Mouse (Mus musculus) layer of hippocampus, adult 11-12 months (tissue): Measurements from ENCODE around the gene Inka1.

Experiments used
- DNase-seq: peaks from one replicate; pipeline ENCODE4 v3.0.0; 2022; ENCODE audit warnings: low spot score

Inka1 gene

DNA sequence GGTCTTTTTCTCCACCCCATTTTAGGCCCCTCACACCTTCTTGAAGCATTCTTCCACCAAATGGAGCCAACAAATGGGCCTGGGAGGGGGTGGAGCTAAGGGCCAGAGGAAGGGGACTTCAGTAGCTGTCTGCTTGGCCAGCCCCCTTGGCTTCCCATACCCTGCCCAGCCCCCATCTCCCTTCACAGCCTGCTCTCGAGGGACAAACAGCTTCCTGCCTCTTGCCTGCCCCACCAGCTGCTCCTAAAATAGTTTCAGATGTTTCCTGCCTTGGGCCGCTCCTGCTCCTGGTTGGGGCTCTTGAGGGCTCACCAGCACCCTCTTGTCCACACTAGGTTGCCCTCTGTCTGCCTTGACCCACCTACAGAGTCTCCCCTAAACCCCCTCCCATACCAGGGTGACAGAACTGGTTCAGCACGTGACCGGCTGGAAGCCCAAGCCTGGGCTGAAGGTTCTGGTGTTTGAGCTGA lies 2.2 kb downstream of the Inka1 start:
- peak; percentile 72 for DNase-seq

DNA sequence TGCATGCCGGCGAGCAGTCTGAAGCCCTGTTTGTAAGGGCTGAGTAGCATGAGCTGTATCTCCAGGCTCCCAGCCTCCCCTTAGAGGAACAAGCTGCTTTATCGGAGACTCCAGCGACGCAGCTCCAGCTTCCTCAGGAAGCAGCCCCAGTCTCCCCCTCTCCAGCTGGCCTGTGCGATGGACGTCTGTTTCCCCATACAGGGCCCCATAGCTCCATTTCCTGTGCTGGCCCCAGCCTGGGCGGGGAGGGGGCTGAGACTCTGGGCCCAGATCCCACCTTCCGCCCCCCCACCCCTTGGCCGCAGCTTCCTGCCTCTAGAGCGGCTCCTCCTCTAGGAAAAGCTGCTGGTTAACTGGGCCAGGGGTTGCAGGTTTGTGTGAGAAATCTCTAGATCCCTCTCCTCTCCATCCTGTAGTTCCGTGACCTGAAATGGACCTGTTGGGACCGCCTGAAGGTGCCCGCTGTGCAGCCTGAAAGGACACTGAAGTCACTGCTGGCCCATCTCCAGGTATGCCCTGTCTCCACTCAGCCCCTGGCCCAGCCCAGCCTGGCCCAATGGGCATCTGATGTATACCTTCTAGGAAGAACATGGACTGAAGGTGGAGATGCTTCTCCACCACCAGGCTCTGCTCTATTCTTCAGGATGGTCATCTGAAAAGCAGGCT lies 2.9 kb downstream of the Inka1 start, which contains the start of gene Gm20661:
Gene Gm20661, plus strand, starts transcription at position 378 of the 666 bp plus-strand sequence.
- DNase-seq = peak; percentile 71

- DNase-seq = peak; percentile 65
Observed at GRCm38 (mm10) chr9:107981684-107982605, 3.7 kb downstream of the Inka1 start.

DNA sequence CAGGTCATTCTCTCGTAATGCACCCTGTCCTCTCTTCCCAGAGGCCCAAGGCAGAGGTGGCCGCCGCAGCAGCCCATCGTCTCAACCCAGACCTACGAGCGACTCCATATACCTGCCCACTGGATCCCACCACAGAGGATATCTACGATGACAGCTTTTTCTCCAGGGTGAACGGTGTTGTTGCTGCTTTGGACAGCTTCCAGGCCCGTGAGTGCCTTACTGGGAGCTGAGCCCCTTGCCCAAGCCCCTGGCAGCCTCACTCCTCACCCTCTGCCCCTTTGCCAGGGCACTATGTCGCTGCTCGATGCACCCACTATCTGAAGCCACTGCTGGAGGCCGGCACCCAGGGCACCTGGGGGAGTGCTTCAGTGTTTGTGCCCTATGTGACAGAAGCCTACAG lies 6.9 kb downstream of the Inka1 start:
- no peak for DNase-seq

DNA sequence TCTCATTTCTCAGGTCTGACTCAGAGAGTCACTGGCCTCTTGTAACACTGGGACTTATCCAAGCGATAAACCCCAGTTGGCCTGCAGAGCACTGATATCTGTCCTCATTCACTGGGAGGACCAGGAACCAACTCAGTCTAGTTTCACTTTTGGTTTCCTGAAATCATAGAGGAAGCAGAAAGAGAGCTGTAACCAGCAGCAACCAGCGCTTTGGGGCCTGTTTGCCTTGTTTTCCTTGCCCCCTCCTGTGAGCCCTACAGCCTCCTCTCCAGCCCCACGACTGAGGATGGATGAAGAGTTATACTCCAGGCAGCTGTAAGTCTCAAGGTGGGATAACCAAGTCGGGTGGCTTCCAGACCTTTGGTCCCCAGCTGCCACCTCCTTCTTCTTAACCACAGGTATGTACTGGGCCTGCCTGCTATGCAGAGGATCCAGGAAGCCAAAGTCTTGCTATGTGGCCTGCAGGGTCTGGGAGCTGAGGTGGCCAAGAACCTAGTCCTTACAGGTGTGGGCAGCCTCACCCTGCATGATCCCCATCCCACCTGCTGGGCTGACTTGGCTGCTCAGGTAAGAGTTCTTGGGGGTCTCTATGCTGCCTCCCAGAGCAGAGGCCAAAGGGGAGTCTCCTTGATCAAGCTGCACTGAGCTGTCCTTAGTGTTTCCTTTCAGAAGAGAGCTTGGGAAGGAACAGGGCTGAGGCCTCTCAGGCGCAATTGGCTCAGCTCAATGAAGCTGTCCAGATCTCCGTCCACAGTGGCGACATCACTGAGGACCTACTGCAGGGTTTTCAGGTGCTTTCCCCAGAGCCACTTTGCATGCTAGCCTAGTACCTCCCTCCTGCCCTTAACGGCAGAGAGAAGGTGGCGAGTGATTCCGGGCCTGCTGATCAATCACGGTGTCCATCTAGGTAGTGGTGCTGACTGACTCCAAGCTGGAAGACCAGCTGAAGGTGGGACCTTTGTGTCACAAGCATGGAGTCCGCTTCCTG lies 10.0 kb downstream of the Inka1 start, which contains the start of gene Uba7:
Gene Uba7, plus strand, starts transcription at position 107 of the 988 bp plus-strand sequence.
- DNase-seq = no peak

- no peak for DNase-seq
Observed at GRCm38 (mm10) chr9:107974491-107975171, 11.0 kb downstream of the Inka1 start.

GRCm38 (mm10) chr9:107971690-107972541 lies 13.8 kb downstream of the Inka1 start:
- no peak for DNase-seq

DNA sequence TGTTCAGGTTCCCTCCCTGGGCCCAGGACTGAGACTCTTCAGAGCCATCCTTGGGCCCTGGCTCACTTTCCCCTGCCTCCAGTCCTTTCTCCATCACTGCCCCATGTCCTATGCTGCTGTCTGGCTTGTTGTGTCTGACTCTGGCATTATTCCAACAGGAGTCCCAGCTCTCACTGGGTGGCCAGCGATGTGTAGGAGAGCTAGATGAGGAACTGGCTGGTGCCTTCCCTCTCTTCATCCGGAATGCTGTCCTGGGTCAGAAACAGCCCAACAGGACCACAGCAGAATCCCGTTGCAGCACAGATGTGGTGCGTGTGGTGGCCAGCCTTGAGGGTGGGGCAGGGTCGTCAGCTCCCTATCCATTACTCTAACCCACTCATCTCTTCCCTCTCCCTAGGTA lies 15.4 kb downstream of the Inka1 start:
- DNase-seq = no peak

DNA sequence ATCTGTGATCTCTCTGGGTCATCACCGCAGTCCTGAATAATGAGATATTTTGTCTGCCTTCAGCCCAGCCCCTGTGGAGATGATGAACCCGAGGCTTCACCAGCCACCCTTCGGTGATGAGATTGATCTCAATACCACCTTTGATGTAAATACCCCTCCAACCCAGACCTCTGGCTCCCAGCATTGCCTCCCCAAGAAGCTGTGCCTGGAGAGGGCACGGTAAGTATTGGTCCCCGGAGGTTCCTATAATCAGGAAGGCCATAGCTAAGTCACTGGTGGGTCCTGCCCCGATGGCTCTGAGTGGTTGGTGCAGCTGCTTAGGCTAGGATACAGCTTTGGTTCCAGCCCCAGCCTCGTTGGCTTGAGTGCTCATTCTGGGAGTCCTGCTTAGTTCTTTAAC lies 17.1 kb downstream of the Inka1 start:
- no peak for DNase-seq

- no peak for DNase-seq
Observed at GRCm38 (mm10) chr9:107967437-107967836, 18.2 kb downstream of the Inka1 start.

DNA sequence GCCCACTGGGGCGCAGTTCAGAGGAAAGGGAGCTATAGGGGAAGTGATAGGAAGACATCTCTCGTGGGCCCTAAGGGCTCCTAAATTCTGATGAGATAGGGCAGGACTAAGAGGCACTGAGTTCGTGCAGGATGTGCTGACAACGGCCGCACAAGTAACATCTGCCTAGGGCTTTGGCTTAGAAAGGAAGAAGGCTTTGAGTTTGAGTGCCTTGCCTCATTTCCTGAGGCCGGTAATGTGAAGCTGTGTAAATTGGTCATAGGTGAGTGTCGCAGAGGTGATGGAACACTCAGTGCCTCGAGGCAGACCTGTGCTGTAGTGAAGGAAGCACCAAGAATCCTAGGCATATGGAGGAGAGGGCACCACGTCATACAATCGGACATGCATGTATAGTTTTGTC lies 19.0 kb downstream of the Inka1 start:
- DNase-seq = no peak

GRCm38 (mm10) chr9:107964681-107965080 lies 21.0 kb downstream of the Inka1 start:
- no peak for DNase-seq

DNA sequence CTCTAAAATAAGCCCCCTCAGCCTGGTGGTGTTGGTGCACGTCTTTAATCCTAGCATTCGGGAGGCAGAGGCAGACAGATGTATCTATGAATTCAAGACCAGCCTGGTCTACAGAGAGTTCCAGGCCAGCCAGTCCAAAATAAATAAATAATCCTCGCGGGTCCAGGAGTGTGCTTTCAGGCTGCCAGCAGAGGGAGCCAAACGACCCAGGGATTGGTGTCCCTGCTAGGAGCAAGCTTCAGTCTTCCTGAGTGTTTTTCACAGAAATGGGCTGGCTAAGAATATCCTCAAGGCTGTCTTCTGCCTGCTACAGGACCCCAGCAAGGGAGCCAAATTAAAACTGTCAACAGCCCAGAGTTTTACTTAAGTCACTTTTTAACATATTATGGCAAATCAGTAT lies 22.0 kb downstream of the Inka1 start:
- peak; percentile 84 for DNase-seq

GRCm38 (mm10) chr9:107962916-107963315 lies 22.8 kb downstream of the Inka1 start:
- DNase-seq = no peak

GRCm38 (mm10) chr9:107961881-107962280 lies 23.8 kb downstream of the Inka1 start:
- peak; percentile 80 for DNase-seq

GRCm38 (mm10) chr9:107961351-107961762 lies 24.3 kb downstream of the Inka1 start:
- DNase-seq = peak; percentile 85

DNA sequence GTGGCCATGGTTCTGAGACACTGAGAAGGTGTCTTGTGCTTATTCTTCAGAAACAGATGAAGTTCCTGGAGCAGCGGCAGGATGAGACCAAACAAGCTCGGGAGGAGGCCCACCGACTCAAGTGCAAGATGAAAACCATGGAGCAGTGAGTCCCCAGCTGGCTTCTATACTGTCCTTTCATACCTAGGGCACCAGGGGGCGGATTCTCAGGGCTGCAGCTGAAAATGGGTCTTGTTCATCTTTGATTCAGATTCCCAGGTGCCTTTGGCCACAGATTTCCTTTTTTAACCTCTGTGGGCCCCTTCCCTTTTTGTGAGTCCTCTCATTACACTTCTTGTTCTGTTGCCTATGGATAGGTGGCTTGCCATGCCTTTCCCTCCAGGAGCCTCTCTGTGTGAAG lies 24.8 kb downstream of the Inka1 start:
- no peak for DNase-seq

GRCm38 (mm10) chr9:107959896-107960295 lies 25.8 kb downstream of the Inka1 start:
- no peak for DNase-seq

DNA sequence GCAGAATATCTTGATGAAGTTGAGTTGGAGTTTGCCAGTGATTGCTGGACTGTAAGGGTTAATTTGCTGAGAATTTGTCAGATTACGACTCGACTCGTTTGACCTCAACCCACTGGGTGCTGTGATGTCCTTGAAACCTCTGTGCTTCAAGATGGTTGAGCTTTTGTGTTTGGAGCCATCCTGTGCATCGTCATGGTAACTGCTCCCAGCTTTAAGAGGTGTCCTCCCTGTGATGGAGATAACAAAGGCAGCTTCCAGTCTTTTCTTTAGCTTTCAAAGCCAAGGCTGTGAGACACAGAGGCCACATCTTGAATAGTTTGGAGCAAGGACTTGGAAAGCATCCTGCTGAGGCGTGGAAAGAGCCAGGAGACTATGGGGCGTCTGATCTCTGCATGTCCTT lies 28.5 kb downstream of the Inka1 start:
- no peak for DNase-seq

GRCm38 (mm10) chr9:107955613-107956289 lies 29.9 kb downstream of the Inka1 start:
- no peak for DNase-seq
